Mouse (Mus musculus) myocyte (in vitro differentiated cells): ENCODE results near the gene Hoxb7. TPM values are rescaled to one million over a fixed set of nuclear protein-coding genes. Genes with fewer than 3 reads are reported as not detected.

Source experiments
- H3K27me3 ChIP-seq: one replicate; pipeline ENCODE4 v1.6.1; 2011; ENCODE audit not compliant: control insufficient read depth, insufficient read depth, insufficient read length
- H3K36me3 ChIP-seq: one replicate; pipeline ENCODE4 v1.6.1; 2011; ENCODE audit not compliant: control insufficient read depth, insufficient read depth
- H3K4me2 ChIP-seq: one replicate; pipeline ENCODE4 v1.6.1; 2011; ENCODE audit warnings: low read depth, control low read depth
- H3K4me3 ChIP-seq: one replicate; pipeline ENCODE4 v1.5.1; 2011; ENCODE audit warnings: mild to moderate bottlenecking, control low read depth, moderate library complexity
- H3K79me2 ChIP-seq: one replicate; pipeline ENCODE4 v1.6.1; 2011; ENCODE audit not compliant: control insufficient read depth, insufficient read depth
- H3ac ChIP-seq: one replicate; pipeline ENCODE4 v1.6.1; 2011; ENCODE audit not compliant: control insufficient read depth, insufficient read length
- CEBPB ChIP-seq: IDR thresholded peaks from 2 replicates; pipeline ENCODE4 v1.6.1; 2011; ENCODE audit warnings: mild to moderate bottlenecking, moderate library complexity; ENCODE audit not compliant: poor library complexity, insufficient read depth, severe bottlenecking
- E2F4 ChIP-seq: IDR thresholded peaks from one replicate; pipeline ENCODE4 v1.6.1; 2011; ENCODE audit warnings: mild to moderate bottlenecking, control low read depth, moderate library complexity; ENCODE audit not compliant: insufficient read depth
- MAX ChIP-seq: IDR thresholded peaks from one replicate; pipeline ENCODE4 v1.6.1; 2011; ENCODE audit warnings: low read depth, mild to moderate bottlenecking, control low read depth
- MYOD1 ChIP-seq, 3 experiments: IDR thresholded peaks; one replicate each; pipeline ENCODE4 v1.6.1; 2011; ENCODE audit warnings: control low read depth in 2 of 3, low read depth in 2 of 3, mild to moderate bottlenecking in 2 of 3, moderate library complexity in 1 of 3; ENCODE audit not compliant: insufficient read length in 2 of 3, control insufficient read depth in 1 of 3
- MYOG ChIP-seq, 3 experiments: IDR thresholded peaks; one replicate each; pipeline ENCODE4 v1.6.1; 2011; ENCODE audit warnings: control low read depth in 2 of 3, low read depth in 2 of 3, mild to moderate bottlenecking in 2 of 3; ENCODE audit not compliant: insufficient read length in 2 of 3, control insufficient read depth in 1 of 3, insufficient read depth in 1 of 3
- POLR2A ChIP-seq: IDR thresholded peaks from one replicate; pipeline ENCODE4 v1.6.1; 2011; ENCODE audit warnings: low read depth, mild to moderate bottlenecking, control low read depth, moderate library complexity; ENCODE audit not compliant: insufficient read length
- POLR2AphosphoS2 ChIP-seq: IDR thresholded peaks from one replicate; pipeline ENCODE4 v1.6.1; 2011; ENCODE audit warnings: low read depth, control low read depth; ENCODE audit not compliant: insufficient read length
- REST ChIP-seq: IDR thresholded peaks from one replicate; pipeline ENCODE4 v1.6.1; 2011; ENCODE audit warnings: mild to moderate bottlenecking, control low read depth, moderate library complexity; ENCODE audit not compliant: insufficient read depth, insufficient read length
- SRF ChIP-seq: IDR thresholded peaks from one replicate; pipeline ENCODE4 v1.6.1; 2011; ENCODE audit warnings: low read depth; ENCODE audit not compliant: control insufficient read depth, insufficient read length
- TCF12 ChIP-seq: IDR thresholded peaks from one replicate; pipeline ENCODE4 v1.6.1; 2011; ENCODE audit warnings: mild to moderate bottlenecking, control low read depth; ENCODE audit not compliant: poor library complexity, insufficient read depth, severe bottlenecking
- TCF3 ChIP-seq: IDR thresholded peaks from one replicate; pipeline ENCODE4 v1.6.1; 2011; ENCODE audit warnings: low read depth, control low read depth; ENCODE audit not compliant: insufficient read length
- USF1 ChIP-seq: IDR thresholded peaks from one replicate; pipeline ENCODE4 v1.6.1; 2011; ENCODE audit warnings: low read depth, mild to moderate bottlenecking, control low read depth, moderate library complexity
- polyA plus RNA-seq: library from polyadenylated mRNA; unstranded; fragments of >200 nt; fragmentation: generic; extraction: Trizol; gene quantifications from one replicate; pipeline ENCODE4 v1.2.1, GENCODE M21; 2012; ENCODE audit warnings: missing spikeins

The Hoxb7 gene
- polyA plus RNA-seq, 1 experiment: 0.06 TPM

DNA sequence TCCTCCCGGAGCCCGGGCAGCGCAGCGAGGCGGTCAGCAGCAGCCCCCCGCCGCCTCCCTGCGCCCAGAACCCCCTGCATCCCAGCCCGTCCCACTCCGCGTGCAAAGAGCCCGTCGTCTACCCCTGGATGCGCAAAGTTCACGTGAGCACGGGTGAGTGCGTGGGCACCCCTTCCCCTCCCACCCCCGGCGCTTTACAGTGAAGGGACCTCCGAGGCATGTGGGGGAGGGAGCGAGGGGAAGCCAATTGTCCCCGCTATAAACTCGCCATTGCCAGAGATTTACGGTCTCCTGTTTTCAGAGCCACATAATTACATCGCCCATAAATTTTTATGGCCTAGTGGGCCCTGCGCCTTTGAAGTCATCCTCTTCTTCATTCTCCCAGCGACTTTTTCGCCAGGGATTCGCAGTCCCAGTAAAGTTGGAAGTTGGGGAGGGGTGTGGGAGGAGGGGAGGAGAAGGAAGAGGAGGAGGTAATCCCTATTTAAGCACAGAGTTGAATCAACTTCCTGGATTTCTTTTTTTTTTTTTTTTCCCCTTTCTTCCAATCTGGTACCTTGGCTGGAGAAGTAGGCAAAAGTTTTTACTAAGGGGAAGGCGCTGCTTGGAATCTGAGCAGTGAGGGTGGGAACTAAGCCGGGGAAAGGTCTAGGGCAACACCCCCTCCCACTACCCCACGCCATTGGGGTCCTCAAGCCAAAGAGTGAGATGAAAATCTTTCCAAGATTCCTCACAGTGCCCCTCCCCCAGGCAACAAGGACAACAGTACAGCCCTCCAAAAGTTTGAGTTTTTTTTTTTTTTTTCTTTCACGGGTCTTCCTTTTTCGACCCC lies 32.9 kb downstream of the Hoxb7 start:
- H3ac ChIP-seq: no peak overlapping the region
- no peak for TF ChIP-seq CEBPB
- no peak for TF ChIP-seq SRF
- TF ChIP-seq POLR2AphosphoS2: no peak
- TF ChIP-seq USF1: no peak
- no peak for TF ChIP-seq POLR2A
- no peak for TF ChIP-seq E2F4
- H3K27me3 ChIP-seq: peaks cover 83% of the 10 kb centered on the region

GRCm38 (mm10) chr11:96319910-96320309 lies 33.5 kb downstream of the Hoxb7 start:
- peak overlapping the region; percentile 58 for H3K4me2 ChIP-seq
- H3K79me2 ChIP-seq: no peaks in the 10 kb centered on the region
- no peak overlapping the region for H3K4me3 ChIP-seq
- H3K27me3 ChIP-seq: peaks cover 83% of the 10 kb centered on the region
- H3K36me3 ChIP-seq: no peaks in the 10 kb centered on the region
- H3ac ChIP-seq: no peak overlapping the region
- TF ChIP-seq REST: no peak
- no peak for TF ChIP-seq POLR2AphosphoS2
- no peak for TF ChIP-seq CEBPB
- no peak for TF ChIP-seq MYOG (IDR thresholded peaks at IDR 0.05; ENCODE audit: control insufficient read depth in 1 of 3, insufficient read depth in 1 of 3, insufficient read length in 2 of 3, low read depth in 2 of 3)
- TF ChIP-seq SRF: no peak

More for the DNA sequence above, 32.9 kb downstream of the Hoxb7 start:
- peak overlapping the region; percentile 58 for H3K4me2 ChIP-seq
- no peaks in the 10 kb centered on the region for H3K36me3 ChIP-seq
- no peaks in the 10 kb centered on the region for H3K79me2 ChIP-seq
- no peak overlapping the region for H3K4me3 ChIP-seq

DNA sequence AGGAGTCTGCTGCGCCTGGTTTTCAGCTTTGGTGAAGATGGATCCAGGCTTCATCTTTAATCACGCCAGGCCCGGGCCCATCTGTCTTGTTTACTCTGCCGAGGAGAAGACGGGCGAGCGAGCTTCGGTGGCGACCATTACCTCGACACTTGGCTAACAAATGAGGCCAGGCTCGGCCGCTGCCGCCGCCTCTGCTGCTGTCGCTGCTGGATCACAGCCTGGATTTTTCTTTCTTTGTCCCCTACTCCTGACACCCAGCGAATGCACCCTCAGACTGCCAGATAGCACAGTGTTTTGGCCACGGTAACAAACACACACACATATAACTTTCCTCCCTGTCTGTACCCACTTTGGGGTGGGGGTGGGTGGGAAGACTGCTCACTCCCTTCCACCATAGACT lies 34.3 kb downstream of the Hoxb7 start:
- Histone ChIP-seq H3K27me3 (peaks cover 83% of the 10 kb centered on the region), H3K4me2 (no peak overlapping the region), H3K4me3 (no peak overlapping the region)

DNA sequence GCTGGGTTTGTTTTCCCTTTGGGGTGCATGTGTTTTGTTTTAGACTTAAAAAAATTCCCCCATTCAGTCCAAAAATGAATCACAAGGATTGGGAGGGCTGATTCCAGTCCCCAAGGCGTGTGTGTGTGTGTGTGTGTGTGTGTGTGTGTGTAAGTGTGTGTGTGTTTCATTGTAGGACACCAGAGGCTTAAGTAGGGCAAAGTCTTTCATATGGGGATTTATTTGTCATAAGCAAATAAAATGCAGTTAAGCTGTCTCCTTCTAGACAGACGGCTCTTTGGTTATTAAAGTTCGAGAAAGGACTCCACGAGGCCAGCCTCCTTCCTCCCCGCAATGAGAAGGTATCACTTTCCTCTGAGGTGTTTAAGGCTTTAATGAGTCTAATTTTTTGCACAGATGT lies 35.4 kb downstream of the Hoxb7 start:
- no peaks in the 10 kb centered on the region for H3K79me2 ChIP-seq
- H3ac ChIP-seq: no peak overlapping the region
- no peak overlapping the region for H3K4me2 ChIP-seq
- H3K4me3 ChIP-seq: no peak overlapping the region
- H3K27me3 ChIP-seq: peaks cover 84% of the 10 kb centered on the region
- TF ChIP-seq SRF: no peak
- no peak for TF ChIP-seq POLR2A
- no peaks in the 10 kb centered on the region for H3K36me3 ChIP-seq

More for the DNA sequence above, 34.3 kb downstream of the Hoxb7 start:
- Histone ChIP-seq H3K36me3 (no peaks in the 10 kb centered on the region), H3K79me2 (no peaks in the 10 kb centered on the region), H3ac (no peak overlapping the region)
- no peak for TF ChIP-seq TCF12
- no peak for TF ChIP-seq POLR2A

DNA sequence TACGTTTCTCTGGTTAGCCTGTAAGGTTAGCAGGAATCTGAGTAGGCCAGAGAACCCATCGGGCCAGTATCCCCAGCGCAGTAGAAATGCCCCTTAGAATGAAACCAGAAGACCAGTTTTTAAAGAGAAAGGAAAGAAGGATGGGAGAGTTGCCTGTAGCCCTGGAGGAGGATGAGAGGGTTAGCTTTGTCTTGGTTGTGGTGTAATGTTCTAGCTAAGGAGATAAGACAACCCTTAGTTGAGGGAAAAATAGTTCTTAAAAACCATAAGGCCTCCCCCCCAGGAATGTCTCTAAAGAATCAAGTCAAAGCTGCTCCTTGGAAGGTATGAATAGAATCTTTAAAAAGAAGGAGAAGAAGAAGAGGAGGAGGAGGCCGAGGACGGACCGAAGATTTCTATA lies 36.3 kb downstream of the Hoxb7 start:
- Histone ChIP-seq H3K79me2 (no peaks in the 10 kb centered on the region), H3K4me2 (no peak overlapping the region), H3ac (no peak overlapping the region), H3K36me3 (no peaks in the 10 kb centered on the region), H3K4me3 (no peak overlapping the region), H3K27me3 (peaks cover 89% of the 10 kb centered on the region)
- no peak for TF ChIP-seq SRF
- no peak for TF ChIP-seq TCF12
- TF ChIP-seq MYOG (IDR thresholded peaks at IDR 0.05; ENCODE audit: control insufficient read depth in 1 of 3, insufficient read depth in 1 of 3, insufficient read length in 2 of 3, low read depth in 2 of 3): no peak
- TF ChIP-seq MAX: no peak
- no peak for TF ChIP-seq POLR2A

- TF ChIP-seq POLR2A (no peak), TCF3 (no peak), CEBPB (no peak), POLR2AphosphoS2 (no peak), MYOG (IDR thresholded peaks at IDR 0.05; ENCODE audit: control insufficient read depth in 1 of 3, insufficient read depth in 1 of 3, insufficient read length in 2 of 3, low read depth in 2 of 3) (no peak), MYOD1 (IDR thresholded peaks at IDR 0.05; ENCODE audit: control insufficient read depth in 1 of 3, insufficient read length in 2 of 3, low read depth in 2 of 3) (no peak), USF1 (no peak), TCF12 (no peak), SRF (no peak), E2F4 (no peak), REST (no peak)
- Histone ChIP-seq H3K4me2 (no peak within 1 kb of the TSS), H3K4me3 (no peak within 1 kb of the TSS), H3K79me2 (no peaks in the 10 kb centered on the region), H3K27me3 (peaks cover 89% of the 10 kb centered on the region), H3K36me3 (no peaks in the 10 kb centered on the region), H3ac (no peak within 1 kb of the TSS)
These were observed 36.7 kb downstream of the Hoxb7 start, which contains the start of gene Hoxb3 for GRCm38 (mm10) chr11:96323154-96323553. TSS of gene Hoxb3 (plus strand) at chr11:96323326.
